Mouse (Mus musculus) small intestine, adult 2 months (tissue): ENCODE results near the gene Cirbp.

Experiments used
- CTCF ChIP-seq: fragments of 200-500 bp; IDR thresholded peaks from 2 replicates; pipeline ENCODE4 v1.5.1; 2012; ENCODE audit warnings: low read depth, mild to moderate bottlenecking, control low read depth, inconsistent platforms, low read length, moderate library complexity, mixed read lengths; ENCODE audit not compliant: insufficient replicate concordance, insufficient read length; ENCODE audit errors: extremely low read depth
- POLR2A ChIP-seq: fragments of 200-500 bp; IDR thresholded peaks from 2 replicates; pipeline ENCODE4 v1.6.1; 2012; ENCODE audit warnings: low read depth, mild to moderate bottlenecking, control low read depth, inconsistent platforms, low read length, moderate library complexity

DNA sequence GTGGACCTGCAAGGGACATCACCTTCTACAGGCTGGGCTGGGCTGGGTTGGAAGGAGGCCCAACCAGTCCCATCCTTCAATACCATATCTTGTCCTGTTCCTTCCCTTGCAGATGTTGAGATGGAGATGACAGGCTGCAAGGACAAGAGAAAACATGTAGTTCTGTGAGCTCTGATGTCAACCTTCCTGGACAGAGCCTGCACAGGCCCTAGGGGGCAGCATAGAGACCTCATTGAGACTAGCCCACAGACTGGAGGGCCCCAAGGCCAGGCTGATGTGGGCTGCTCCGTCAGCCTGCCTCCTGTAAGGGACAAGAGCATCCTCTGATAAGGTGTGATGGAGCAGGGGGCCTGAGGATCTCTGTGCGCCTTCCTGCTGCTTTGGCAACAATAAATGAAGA, 8.9 kb downstream of the Cirbp start:
- TF ChIP-seq POLR2A: no peak
- peak; percentile 33; the same call in 1 of the 2 replicates for TF ChIP-seq CTCF
